Mouse (Mus musculus): ENCODE results near the gene Chn2. TPM values are rescaled to one million over a fixed set of nuclear protein-coding genes. Genes with fewer than 3 reads are reported as not detected.
A peak's percentile ranks its signal among the peaks of the same experiment; 100 is the strongest.

Gene Chn2
- polyA plus RNA-seq, 1 experiment from 2014 or later = 5.5 TPM

- Histone ChIP-seq H3K27me3 (replicated peaks; ENCODE audit: control insufficient read depth, insufficient read depth, low read length) (no peaks in the 10 kb centered on the region), H3K27ac (ENCODE audit: low read depth, low read length) (no peak overlapping the region)
- DNase-seq (ENCODE audit: low spot score) = no peak
Measured at GRCm38 (mm10) chr6:54012163-54012562, 27.2 kb upstream of the Chn2 start.

DNA sequence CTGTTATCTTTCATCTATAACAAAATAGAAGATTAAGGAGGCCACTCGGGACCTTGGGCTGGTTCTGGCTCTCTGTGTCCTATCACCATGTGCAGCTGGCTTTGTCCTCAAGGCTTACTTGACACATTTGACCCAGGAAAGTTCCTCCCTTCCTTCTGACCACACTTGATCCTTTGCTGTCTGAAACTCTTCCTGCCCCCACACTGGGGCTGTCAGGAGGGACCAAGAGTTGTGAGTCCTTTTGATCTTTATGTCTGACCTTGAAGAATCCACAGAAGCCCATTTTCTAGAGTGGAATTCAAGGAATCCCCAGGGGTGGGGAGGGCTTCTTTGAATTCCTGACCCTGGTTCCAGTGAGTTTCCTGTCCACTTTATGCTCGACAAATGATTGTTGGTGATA is 21.3 kb upstream of the Chn2 start:
- 42% methylated on average over 2 of the region's 2 CpGs for WGBS
- Histone ChIP-seq H3K27me3 (replicated peaks; ENCODE audit: control insufficient read depth, insufficient read depth, low read length) (no peaks in the 10 kb centered on the region), H3K9ac (ENCODE audit: low read depth, low read length) (no peak overlapping the region), H3K4me2 (no peak overlapping the region), H3K27ac (ENCODE audit: low read depth, low read length) (no peak overlapping the region), H3K36me3 (ENCODE audit: control insufficient read depth, insufficient read depth, low read length) (no peaks in the 10 kb centered on the region), H3K4me1 (replicated peaks; ENCODE audit: control insufficient read depth, insufficient read depth, low read length) (no peaks in the 10 kb centered on the region), H3K9me3 (ENCODE audit: control insufficient read depth, low read length) (no peaks in the 10 kb centered on the region), H3K4me3 (ENCODE audit: low read depth, low read length) (no peak overlapping the region)
- ATAC-seq (replicated peaks; ENCODE audit: low FRiP score) = no peak
- DNase-seq (ENCODE audit: low spot score) = no peak

More at GRCm38 (mm10) chr6:54012163-54012562, 27.2 kb upstream of the Chn2 start:
- Histone ChIP-seq H3K4me1 (replicated peaks; ENCODE audit: control insufficient read depth, insufficient read depth, low read length) (no peaks in the 10 kb centered on the region), H3K4me2 (no peak overlapping the region), H3K4me3 (ENCODE audit: low read depth, low read length) (no peak overlapping the region), H3K36me3 (ENCODE audit: control insufficient read depth, insufficient read depth, low read length) (no peaks in the 10 kb centered on the region), H3K9ac (ENCODE audit: low read depth, low read length) (no peak overlapping the region), H3K9me3 (ENCODE audit: control insufficient read depth, low read length) (no peaks in the 10 kb centered on the region)
- 81% methylated on average over 1 of the region's 1 CpGs for WGBS
- ATAC-seq (replicated peaks; ENCODE audit: low FRiP score) = no peak

DNA sequence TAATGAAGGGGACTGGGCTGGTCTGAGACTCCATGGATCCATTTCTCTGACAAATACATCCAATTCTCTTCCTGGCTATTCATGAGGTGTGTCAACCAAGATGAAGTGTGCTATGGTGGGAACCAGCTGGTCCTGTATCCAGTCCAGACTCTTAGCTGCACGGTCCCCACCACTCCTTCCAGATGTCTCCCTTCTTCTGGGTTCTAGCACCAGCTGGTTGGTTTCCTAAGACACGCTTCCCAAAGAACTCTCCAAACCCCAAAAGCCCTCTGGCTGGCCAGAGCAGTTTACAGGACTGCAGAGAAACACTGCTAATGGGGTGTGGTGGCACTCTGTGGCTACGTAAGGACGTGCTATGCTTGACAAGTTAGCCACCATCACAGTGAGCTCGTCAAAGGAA is 20.5 kb upstream of the Chn2 start:
- no peak overlapping the region for H3K4me2 ChIP-seq
- no peaks in the 10 kb centered on the region for H3K4me1 ChIP-seq (replicated peaks; ENCODE audit: control insufficient read depth, insufficient read depth, low read length)
- H3K36me3 ChIP-seq (ENCODE audit: control insufficient read depth, insufficient read depth, low read length) = no peaks in the 10 kb centered on the region
- 59% methylated on average over 5 of the region's 5 CpGs for WGBS
- ATAC-seq (replicated peaks; ENCODE audit: low FRiP score) (no peak), DNase-seq (ENCODE audit: low spot score) (no peak)
- H3K27ac ChIP-seq (ENCODE audit: low read depth, low read length) = no peak overlapping the region
- H3K9me3 ChIP-seq (ENCODE audit: control insufficient read depth, low read length) = no peaks in the 10 kb centered on the region
- no peak overlapping the region for H3K9ac ChIP-seq (ENCODE audit: low read depth, low read length)
- no peak overlapping the region for H3K4me3 ChIP-seq (ENCODE audit: low read depth, low read length)
- H3K27me3 ChIP-seq (replicated peaks; ENCODE audit: control insufficient read depth, insufficient read depth, low read length) = no peaks in the 10 kb centered on the region

GRCm38 (mm10) chr6:54021123-54021789 is 18.1 kb upstream of the Chn2 start:
- Histone ChIP-seq H3K27ac (ENCODE audit: low read depth, low read length) (no peak overlapping the region), H3K27me3 (replicated peaks; ENCODE audit: control insufficient read depth, insufficient read depth, low read length) (no peaks in the 10 kb centered on the region), H3K36me3 (ENCODE audit: control insufficient read depth, insufficient read depth, low read length) (no peaks in the 10 kb centered on the region), H3K9me3 (ENCODE audit: control insufficient read depth, low read length) (no peaks in the 10 kb centered on the region), H3K4me1 (replicated peaks; ENCODE audit: control insufficient read depth, insufficient read depth, low read length) (no peaks in the 10 kb centered on the region), H3K9ac (ENCODE audit: low read depth, low read length) (no peak overlapping the region), H3K4me2 (peak overlapping the region; percentile 32; the same call in 1 of the 2 replicates), H3K4me3 (ENCODE audit: low read depth, low read length) (no peak overlapping the region)
- DNase-seq (ENCODE audit: low spot score) (peak; percentile 37), ATAC-seq (replicated peaks; ENCODE audit: low FRiP score) (no peak)
- 33% methylated on average over 15 of the region's 15 CpGs for WGBS

- no peak for ATAC-seq (replicated peaks; ENCODE audit: low FRiP score)
- no peaks in the 10 kb centered on the region for H3K27me3 ChIP-seq (replicated peaks; ENCODE audit: control insufficient read depth, insufficient read depth, low read length)
- H3K9ac ChIP-seq (ENCODE audit: low read depth, low read length) = no peak overlapping the region
- no peak overlapping the region for H3K4me3 ChIP-seq (ENCODE audit: low read depth, low read length)
- no peak overlapping the region for H3K27ac ChIP-seq (ENCODE audit: low read depth, low read length)
- H3K4me2 ChIP-seq = no peak overlapping the region
- no peaks in the 10 kb centered on the region for H3K4me1 ChIP-seq (replicated peaks; ENCODE audit: control insufficient read depth, insufficient read depth, low read length)
- no peak for DNase-seq (ENCODE audit: low spot score)
- no peaks in the 10 kb centered on the region for H3K36me3 ChIP-seq (ENCODE audit: control insufficient read depth, insufficient read depth, low read length)
- WGBS = 89% methylated on average over 5 of the region's 5 CpGs
- H3K9me3 ChIP-seq (ENCODE audit: control insufficient read depth, low read length) = no peaks in the 10 kb centered on the region
Measured at GRCm38 (mm10) chr6:54023846-54024245, 15.5 kb upstream of the Chn2 start.

DNA sequence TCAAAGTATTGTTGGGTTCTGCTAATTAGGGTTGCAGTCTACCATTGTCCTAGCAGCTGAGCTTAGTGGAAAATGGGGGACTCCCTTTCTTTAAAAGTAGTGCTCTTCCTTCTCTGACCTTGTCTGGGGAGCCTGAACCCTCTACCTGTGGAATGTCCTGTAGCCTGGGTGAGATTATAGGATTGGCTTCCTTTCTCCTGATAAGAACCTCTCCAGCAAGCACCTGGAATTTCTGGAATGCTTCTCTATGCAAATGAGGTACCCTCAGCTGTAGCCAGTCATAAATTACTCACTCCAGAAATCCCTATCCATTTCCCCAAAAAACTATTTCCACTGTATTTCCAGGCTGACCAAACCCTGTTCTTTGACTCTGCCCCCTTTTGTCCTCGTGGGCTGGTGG is 10.6 kb upstream of the Chn2 start:
- no peak overlapping the region for H3K27ac ChIP-seq (ENCODE audit: low read depth, low read length)
- 0 out of 2 replicates have a peak, but pooled peaks cover 2% of the 10 kb centered on the region for H3K27me3 ChIP-seq (replicated peaks; ENCODE audit: control insufficient read depth, insufficient read depth, low read length)
- 41% methylated on average over 1 of the region's 1 CpGs for WGBS
- no peak overlapping the region for H3K9ac ChIP-seq (ENCODE audit: low read depth, low read length)
- ATAC-seq (replicated peaks; ENCODE audit: low FRiP score) = no peak
- H3K4me1 ChIP-seq (replicated peaks; ENCODE audit: control insufficient read depth, insufficient read depth, low read length) = no peaks in the 10 kb centered on the region
- no peaks in the 10 kb centered on the region for H3K9me3 ChIP-seq (ENCODE audit: control insufficient read depth, low read length)
- no peak for DNase-seq (ENCODE audit: low spot score)
- H3K4me2 ChIP-seq = no peak overlapping the region
- no peak overlapping the region for H3K4me3 ChIP-seq (ENCODE audit: low read depth, low read length)
- no peaks in the 10 kb centered on the region for H3K36me3 ChIP-seq (ENCODE audit: control insufficient read depth, insufficient read depth, low read length)

GRCm38 (mm10) chr6:54030351-54030750 is 9.0 kb upstream of the Chn2 start:
- ATAC-seq (replicated peaks; ENCODE audit: low FRiP score) = no peak
- Histone ChIP-seq H3K27ac (ENCODE audit: low read depth, low read length) (no peak overlapping the region), H3K9me3 (ENCODE audit: control insufficient read depth, low read length) (no peaks in the 10 kb centered on the region), H3K4me3 (ENCODE audit: low read depth, low read length) (no peak overlapping the region), H3K4me2 (no peak overlapping the region), H3K27me3 (replicated peaks; ENCODE audit: control insufficient read depth, insufficient read depth, low read length) (0 out of 2 replicates have a peak, but pooled peaks cover 2% of the 10 kb centered on the region), H3K4me1 (replicated peaks; ENCODE audit: control insufficient read depth, insufficient read depth, low read length) (no peaks in the 10 kb centered on the region), H3K9ac (ENCODE audit: low read depth, low read length) (no peak overlapping the region), H3K36me3 (ENCODE audit: control insufficient read depth, insufficient read depth, low read length) (no peaks in the 10 kb centered on the region)
- no peak for DNase-seq (ENCODE audit: low spot score)

DNA sequence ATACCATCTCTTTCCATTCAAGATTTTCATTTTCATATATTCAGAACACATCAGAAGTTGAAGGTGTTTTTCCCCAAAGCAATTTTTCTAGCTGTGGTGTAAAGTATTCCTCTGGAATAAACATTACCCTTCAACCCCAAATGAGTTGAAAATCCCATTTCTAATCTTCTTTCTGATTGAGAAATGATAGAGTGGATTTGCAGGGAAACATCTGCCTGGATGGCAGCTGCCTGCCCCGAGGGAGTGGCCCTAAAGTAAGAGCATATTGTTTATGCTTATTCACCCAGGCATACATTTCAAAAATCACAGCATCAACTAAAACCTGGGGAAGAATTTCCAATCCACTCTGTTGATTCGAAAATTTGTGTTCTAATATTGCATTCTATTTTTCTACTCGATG is 8.6 kb upstream of the Chn2 start:
- H3K4me2 ChIP-seq = no peak overlapping the region
- H3K4me1 ChIP-seq (replicated peaks; ENCODE audit: control insufficient read depth, insufficient read depth, low read length) = no peaks in the 10 kb centered on the region
- ATAC-seq (replicated peaks; ENCODE audit: low FRiP score) (no peak), DNase-seq (ENCODE audit: low spot score) (no peak)
- H3K36me3 ChIP-seq (ENCODE audit: control insufficient read depth, insufficient read depth, low read length) = no peaks in the 10 kb centered on the region
- no peak overlapping the region for H3K9ac ChIP-seq (ENCODE audit: low read depth, low read length)
- H3K4me3 ChIP-seq (ENCODE audit: low read depth, low read length) = no peak overlapping the region
- 73% methylated on average over 3 of the region's 3 CpGs for WGBS
- H3K27ac ChIP-seq (ENCODE audit: low read depth, low read length) = no peak overlapping the region
- no peaks in the 10 kb centered on the region for H3K9me3 ChIP-seq (ENCODE audit: control insufficient read depth, low read length)
- H3K27me3 ChIP-seq (replicated peaks; ENCODE audit: control insufficient read depth, insufficient read depth, low read length) = 0 out of 2 replicates have a peak, but pooled peaks cover 2% of the 10 kb centered on the region

DNA sequence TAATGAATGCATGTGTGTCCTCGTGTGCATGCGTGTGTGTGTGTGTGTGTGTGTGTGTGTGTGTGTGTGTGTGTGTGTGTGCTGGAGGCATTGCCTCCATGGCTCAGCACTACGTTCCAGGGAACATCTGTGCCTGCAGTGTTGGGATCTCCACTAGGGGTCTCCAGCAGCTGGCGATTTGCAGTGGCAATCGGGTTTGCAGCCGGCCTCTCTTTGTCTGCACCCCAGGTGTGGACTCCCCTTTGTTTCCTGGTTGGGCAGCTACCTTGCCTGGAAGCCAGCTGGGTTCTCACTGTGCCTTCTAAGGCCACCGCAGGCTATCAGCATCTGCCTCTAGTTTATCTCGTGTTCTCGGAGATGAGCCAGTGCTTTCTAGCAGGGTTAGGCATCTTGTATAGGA is 4.9 kb upstream of the Chn2 start:
- no peak overlapping the region for H3K27ac ChIP-seq (ENCODE audit: low read depth, low read length)
- H3K4me2 ChIP-seq = peak overlapping the region; percentile 49
- no peaks in the 10 kb centered on the region for H3K36me3 ChIP-seq (ENCODE audit: control insufficient read depth, insufficient read depth, low read length)
- H3K27me3 ChIP-seq (replicated peaks; ENCODE audit: control insufficient read depth, insufficient read depth, low read length) = peaks cover 21% of the 10 kb centered on the region
- under 1% methylated on average over 9 of the region's 9 CpGs for WGBS
- H3K9ac ChIP-seq (ENCODE audit: low read depth, low read length) = no peak overlapping the region
- no peaks in the 10 kb centered on the region for H3K9me3 ChIP-seq (ENCODE audit: control insufficient read depth, low read length)
- no peak overlapping the region for H3K4me3 ChIP-seq (ENCODE audit: low read depth, low read length)
- ATAC-seq (replicated peaks; ENCODE audit: low FRiP score) (no peak), DNase-seq (ENCODE audit: low spot score) (peak; percentile 68)
- H3K4me1 ChIP-seq (replicated peaks; ENCODE audit: control insufficient read depth, insufficient read depth, low read length) = no peaks in the 10 kb centered on the region

Measured in liver, embryonic 11.5 days (tissue).